Mouse (Mus musculus): ENCODE data around the gene Cdc37. TPM values are rescaled to one million over a fixed set of nuclear protein-coding genes. Genes with fewer than 3 reads are reported as not detected.

Cdc37 gene
- polyA plus RNA-seq, 1 experiment from 2014 or later, result 259 TPM

DNA sequence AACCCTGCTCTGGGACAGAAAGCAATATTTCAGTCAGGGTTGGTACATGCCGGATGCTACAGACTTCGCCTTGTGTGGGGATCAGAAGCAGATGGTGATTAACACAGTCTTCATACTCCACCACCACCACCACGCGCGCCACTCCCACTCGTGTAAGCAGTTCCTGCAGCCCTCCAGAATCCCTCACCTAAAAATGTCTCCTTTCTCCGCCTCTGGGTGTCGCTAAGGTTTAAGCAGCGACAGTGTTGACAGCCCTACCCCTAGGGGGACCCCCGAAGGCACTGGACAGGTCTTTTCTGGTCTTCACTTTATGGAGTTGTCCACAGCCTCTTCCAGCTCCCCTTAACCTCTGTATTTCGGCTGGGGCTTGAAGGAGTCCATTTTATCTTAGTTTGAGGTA is 2.9 kb upstream of the Cdc37 start:
- Histone ChIP-seq H3K4me3 (ENCODE audit: low read depth, low read length) (peak overlapping the region; percentile 38), H3K27me3 (replicated peaks; ENCODE audit: control insufficient read depth, insufficient read depth, low read length) (no peaks in the 10 kb centered on the region), H3K4me1 (ENCODE audit: control insufficient read depth, insufficient read depth, low read length) (peaks cover 28% of the 10 kb centered on the region), H3K27ac (replicated peaks; ENCODE audit: low read depth, low read length) (peak overlapping the region; percentile 72; the same call in 1 of the 2 replicates), H3K9ac (ENCODE audit: low read depth, low read length) (peak overlapping the region; percentile 59), H3K4me2 (ENCODE audit: low read depth, low read length) (peak overlapping the region; percentile 74), H3K36me3 (ENCODE audit: control insufficient read depth, insufficient read depth, low read length) (no peaks in the 10 kb centered on the region), H3K9me3 (ENCODE audit: control insufficient read depth, low read length) (no peaks in the 10 kb centered on the region)
- peak; percentile 81 for DNase-seq (ENCODE audit: low spot score)
- WGBS, result 1% methylated on average over 11 of the region's 11 CpGs
- 0 out of 2 replicates have a peak, but pooled peaks have one; percentile 7 for ATAC-seq (ENCODE audit: low read depth)

- whole genome bisulfite sequencing, result 9% methylated on average over 8 of the region's 8 CpGs
- H3K4me1 ChIP-seq (ENCODE audit: control insufficient read depth, insufficient read depth, low read length), result peaks cover 27% of the 10 kb centered on the region
- ATAC-seq (ENCODE audit: low read depth), result no peak
Measured at GRCm38 (mm10) chr9:21149077-21149653, 617 bp downstream of the Cdc37 start.

DNA sequence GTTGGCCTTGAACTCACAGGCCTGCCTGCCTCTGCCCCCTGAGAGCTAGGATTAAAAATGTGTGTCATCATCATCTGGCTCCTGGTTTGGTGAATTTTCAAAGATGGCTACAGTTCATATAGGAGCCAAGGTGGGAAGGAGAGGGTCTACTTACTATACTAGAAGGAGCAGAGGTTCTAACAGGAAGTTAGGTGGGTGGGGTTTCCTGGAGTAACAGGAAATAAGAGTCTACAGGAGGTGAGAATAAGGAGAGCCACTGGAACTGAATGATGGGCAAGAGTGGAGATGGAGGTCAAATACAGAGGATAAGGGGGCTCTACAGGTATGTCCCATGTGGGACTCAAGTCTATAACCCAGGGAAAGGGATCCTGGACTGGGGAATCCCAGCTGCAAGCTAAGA is 1.4 kb downstream of the Cdc37 start:
- DNase-seq (ENCODE audit: low spot score) (no peak), ATAC-seq (ENCODE audit: low read depth) (no peak)
- H3K4me1 ChIP-seq (ENCODE audit: control insufficient read depth, insufficient read depth, low read length), result peaks cover 20% of the 10 kb centered on the region

More at GRCm38 (mm10) chr9:21149077-21149653, 617 bp downstream of the Cdc37 start:
- no peak for DNase-seq (ENCODE audit: low spot score)
- Histone ChIP-seq H3K4me3 (ENCODE audit: low read depth, low read length) (peak overlapping the region; percentile 78), H3K36me3 (ENCODE audit: control insufficient read depth, insufficient read depth, low read length) (peaks cover 22% of the 10 kb centered on the region), H3K4me2 (ENCODE audit: low read depth, low read length) (peak overlapping the region; percentile 87), H3K27me3 (replicated peaks; ENCODE audit: control insufficient read depth, insufficient read depth, low read length) (no peaks in the 10 kb centered on the region), H3K27ac (replicated peaks; ENCODE audit: low read depth, low read length) (peak overlapping the region; percentile 79), H3K9me3 (ENCODE audit: control insufficient read depth, low read length) (no peaks in the 10 kb centered on the region), H3K9ac (ENCODE audit: low read depth, low read length) (peak overlapping the region; percentile 88)

DNA sequence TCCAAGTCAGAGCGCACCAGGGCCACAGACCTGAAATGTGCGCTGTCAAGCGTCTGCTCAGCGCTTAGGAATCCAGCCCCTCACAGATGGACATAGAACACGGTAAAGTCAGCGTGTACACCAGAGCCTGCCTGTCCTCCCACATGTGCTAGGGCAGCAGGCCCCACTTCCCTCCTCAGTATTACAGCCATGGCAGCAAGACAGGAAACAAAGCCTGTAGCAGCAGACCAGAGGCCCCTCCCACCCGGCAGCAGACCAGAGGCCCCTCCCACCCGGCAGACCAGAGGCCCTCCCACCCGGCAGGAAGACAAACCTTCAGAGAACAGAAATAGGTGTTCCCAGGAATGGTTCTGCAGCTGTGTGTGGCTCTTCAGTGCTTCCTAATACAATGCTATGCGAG is 3.1 kb downstream of the Cdc37 start:
- Histone ChIP-seq H3K27ac (replicated peaks; ENCODE audit: low read depth, low read length) (no peak overlapping the region), H3K27me3 (replicated peaks; ENCODE audit: control insufficient read depth, insufficient read depth, low read length) (no peaks in the 10 kb centered on the region), H3K36me3 (ENCODE audit: control insufficient read depth, insufficient read depth, low read length) (peaks cover 47% of the 10 kb centered on the region), H3K4me2 (ENCODE audit: low read depth, low read length) (peak overlapping the region; percentile 18), H3K9ac (ENCODE audit: low read depth, low read length) (peak overlapping the region; percentile 23; the same call in 1 of the 2 replicates), H3K4me1 (ENCODE audit: control insufficient read depth, insufficient read depth, low read length) (peaks cover 16% of the 10 kb centered on the region), H3K9me3 (ENCODE audit: control insufficient read depth, low read length) (no peaks in the 10 kb centered on the region), H3K4me3 (ENCODE audit: low read depth, low read length) (0 out of 2 replicates have a peak overlapping the region, but pooled peaks have one; percentile 7)
- DNase-seq (ENCODE audit: low spot score), result peak; percentile 52
- WGBS, result 42% methylated on average over 10 of the region's 10 CpGs
- no peak for ATAC-seq (ENCODE audit: low read depth)

More for the DNA sequence above, 1.4 kb downstream of the Cdc37 start:
- H3K9me3 ChIP-seq (ENCODE audit: control insufficient read depth, low read length), result no peaks in the 10 kb centered on the region
- peak overlapping the region; percentile 88 for H3K9ac ChIP-seq (ENCODE audit: low read depth, low read length)
- H3K27ac ChIP-seq (replicated peaks; ENCODE audit: low read depth, low read length), result no peak overlapping the region
- peak overlapping the region; percentile 78 for H3K4me3 ChIP-seq (ENCODE audit: low read depth, low read length)
- H3K36me3 ChIP-seq (ENCODE audit: control insufficient read depth, insufficient read depth, low read length), result peaks cover 30% of the 10 kb centered on the region
- H3K27me3 ChIP-seq (replicated peaks; ENCODE audit: control insufficient read depth, insufficient read depth, low read length), result no peaks in the 10 kb centered on the region
- H3K4me2 ChIP-seq (ENCODE audit: low read depth, low read length), result peak overlapping the region; percentile 87

GRCm38 (mm10) chr9:21145431-21145830 is 4.4 kb downstream of the Cdc37 start:
- ATAC-seq (ENCODE audit: low read depth) (no peak), DNase-seq (ENCODE audit: low spot score) (no peak)
- Histone ChIP-seq H3K9ac (ENCODE audit: low read depth, low read length) (0 out of 2 replicates have a peak overlapping the region, but pooled peaks have one; percentile 14), H3K4me2 (ENCODE audit: low read depth, low read length) (no peak overlapping the region), H3K4me3 (ENCODE audit: low read depth, low read length) (no peak overlapping the region), H3K36me3 (ENCODE audit: control insufficient read depth, insufficient read depth, low read length) (peaks cover 60% of the 10 kb centered on the region), H3K27me3 (replicated peaks; ENCODE audit: control insufficient read depth, insufficient read depth, low read length) (no peaks in the 10 kb centered on the region), H3K27ac (replicated peaks; ENCODE audit: low read depth, low read length) (no peak overlapping the region; the same call in 1 of the 2 replicates), H3K9me3 (ENCODE audit: control insufficient read depth, low read length) (no peaks in the 10 kb centered on the region), H3K4me1 (ENCODE audit: control insufficient read depth, insufficient read depth, low read length) (peaks cover 16% of the 10 kb centered on the region)
- 92% methylated on average over 4 of the region's 4 CpGs for WGBS

GRCm38 (mm10) chr9:21144361-21144760 is 5.4 kb downstream of the Cdc37 start:
- 96% methylated on average over 3 of the region's 3 CpGs for WGBS
- H3K9ac ChIP-seq (ENCODE audit: low read depth, low read length), result no peak overlapping the region
- DNase-seq (ENCODE audit: low spot score) (no peak), ATAC-seq (ENCODE audit: low read depth) (no peak)
- no peaks in the 10 kb centered on the region for H3K9me3 ChIP-seq (ENCODE audit: control insufficient read depth, low read length)
- H3K4me2 ChIP-seq (ENCODE audit: low read depth, low read length), result no peak overlapping the region
- no peaks in the 10 kb centered on the region for H3K27me3 ChIP-seq (replicated peaks; ENCODE audit: control insufficient read depth, insufficient read depth, low read length)
- H3K36me3 ChIP-seq (ENCODE audit: control insufficient read depth, insufficient read depth, low read length), result peaks cover 70% of the 10 kb centered on the region
- H3K4me1 ChIP-seq (ENCODE audit: control insufficient read depth, insufficient read depth, low read length), result peaks cover 16% of the 10 kb centered on the region
- no peak overlapping the region for H3K4me3 ChIP-seq (ENCODE audit: low read depth, low read length)
- no peak overlapping the region for H3K27ac ChIP-seq (replicated peaks; ENCODE audit: low read depth, low read length)

- DNase-seq (ENCODE audit: low spot score) (no peak), ATAC-seq (ENCODE audit: low read depth) (no peak)
- H3K36me3 ChIP-seq (ENCODE audit: control insufficient read depth, insufficient read depth, low read length), result peaks cover 91% of the 10 kb centered on the region
- H3K9me3 ChIP-seq (ENCODE audit: control insufficient read depth, low read length), result no peaks in the 10 kb centered on the region
- H3K4me3 ChIP-seq (ENCODE audit: low read depth, low read length), result no peak overlapping the region
- WGBS, result 93% methylated on average over 14 of the region's 14 CpGs
- H3K9ac ChIP-seq (ENCODE audit: low read depth, low read length), result no peak overlapping the region
- H3K4me2 ChIP-seq (ENCODE audit: low read depth, low read length), result no peak overlapping the region
- H3K4me1 ChIP-seq (ENCODE audit: control insufficient read depth, insufficient read depth, low read length), result no peaks in the 10 kb centered on the region
- H3K27ac ChIP-seq (replicated peaks; ENCODE audit: low read depth, low read length), result no peak overlapping the region
- no peaks in the 10 kb centered on the region for H3K27me3 ChIP-seq (replicated peaks; ENCODE audit: control insufficient read depth, insufficient read depth, low read length)
Measured at GRCm38 (mm10) chr9:21141922-21142321, 7.9 kb downstream of the Cdc37 start.

GRCm38 (mm10) chr9:21138386-21138785 is 11.4 kb downstream of the Cdc37 start:
- Histone ChIP-seq H3K27me3 (replicated peaks; ENCODE audit: control insufficient read depth, insufficient read depth, low read length) (no peaks in the 10 kb centered on the region), H3K36me3 (ENCODE audit: control insufficient read depth, insufficient read depth, low read length) (peaks cover 61% of the 10 kb centered on the region), H3K4me1 (ENCODE audit: control insufficient read depth, insufficient read depth, low read length) (no peaks in the 10 kb centered on the region), H3K4me2 (ENCODE audit: low read depth, low read length) (no peak overlapping the region), H3K4me3 (ENCODE audit: low read depth, low read length) (no peak overlapping the region), H3K9ac (ENCODE audit: low read depth, low read length) (no peak overlapping the region), H3K27ac (replicated peaks; ENCODE audit: low read depth, low read length) (no peak overlapping the region), H3K9me3 (ENCODE audit: control insufficient read depth, low read length) (no peaks in the 10 kb centered on the region)
- DNase-seq (ENCODE audit: low spot score), result no peak
- no peak for ATAC-seq (ENCODE audit: low read depth)
- 80% methylated on average over 4 of the region's 4 CpGs for WGBS

GRCm38 (mm10) chr9:21137229-21137628 is 12.6 kb downstream of the Cdc37 start:
- Histone ChIP-seq H3K27ac (replicated peaks; ENCODE audit: low read depth, low read length) (no peak overlapping the region), H3K36me3 (ENCODE audit: control insufficient read depth, insufficient read depth, low read length) (peaks cover 49% of the 10 kb centered on the region), H3K9ac (ENCODE audit: low read depth, low read length) (no peak overlapping the region), H3K4me1 (ENCODE audit: control insufficient read depth, insufficient read depth, low read length) (no peaks in the 10 kb centered on the region), H3K9me3 (ENCODE audit: control insufficient read depth, low read length) (no peaks in the 10 kb centered on the region), H3K4me3 (ENCODE audit: low read depth, low read length) (no peak overlapping the region), H3K4me2 (ENCODE audit: low read depth, low read length) (no peak overlapping the region), H3K27me3 (replicated peaks; ENCODE audit: control insufficient read depth, insufficient read depth, low read length) (no peaks in the 10 kb centered on the region)
- 0 out of 2 replicates have a peak, but pooled peaks have one; percentile 7 for ATAC-seq (ENCODE audit: low read depth)
- peak; percentile 64 for DNase-seq (ENCODE audit: low spot score)
- 41% methylated on average over 3 of the region's 3 CpGs for WGBS
